Mouse (Mus musculus): ENCODE measurements around the gene Il1rl1. TPM values are rescaled to one million over a fixed set of nuclear protein-coding genes. Genes with fewer than 3 reads are reported as not detected.
A peak's percentile ranks its signal among the peaks of the same experiment; 100 is the strongest.

Il1rl1 gene
- polyA plus RNA-seq, 1 experiment from 2014 or later = 0.39 TPM

DNA sequence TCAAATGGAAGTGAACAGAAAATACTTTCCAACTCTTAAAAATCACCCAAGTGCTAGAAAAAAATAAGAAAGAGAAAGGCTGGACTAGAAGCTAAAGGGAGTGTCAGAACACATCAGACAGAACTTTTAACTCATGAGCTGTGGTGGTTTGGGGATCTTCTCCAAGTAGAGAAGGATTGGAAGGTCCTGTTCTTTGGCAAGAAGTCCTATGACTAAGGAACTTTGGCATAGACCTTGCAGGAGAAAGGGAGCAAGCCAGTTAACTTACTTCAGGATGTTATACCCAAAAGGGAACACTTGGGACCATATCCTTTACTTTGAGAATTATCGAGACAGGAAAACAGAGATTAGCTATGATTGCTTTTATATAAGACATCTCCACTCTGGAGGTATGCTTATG, 43.0 kb downstream of the Il1rl1 start:
- no peaks in the 10 kb centered on the region for H3K36me3 ChIP-seq (ENCODE audit: inconsistent target)
- H3K4me3 ChIP-seq (ENCODE audit: inconsistent target) = no peak overlapping the region
- 100% methylated on average over 1 of the region's 1 CpGs for WGBS (ENCODE audit: missing documents)
- no peaks in the 10 kb centered on the region for H3K79me2 ChIP-seq (ENCODE audit: inconsistent target)
- H3K27ac ChIP-seq = no peak overlapping the region

GRCm38 (mm10) chr1:40473640-40474039, 44.3 kb downstream of the Il1rl1 start:
- Histone ChIP-seq H3K27ac (no peak overlapping the region), H3K79me2 (ENCODE audit: inconsistent target) (no peaks in the 10 kb centered on the region), H3K36me3 (ENCODE audit: inconsistent target) (no peaks in the 10 kb centered on the region), H3K4me3 (ENCODE audit: inconsistent target) (no peak overlapping the region)
- WGBS (ENCODE audit: missing documents) = 26% methylated on average over 4 of the region's 4 CpGs

DNA sequence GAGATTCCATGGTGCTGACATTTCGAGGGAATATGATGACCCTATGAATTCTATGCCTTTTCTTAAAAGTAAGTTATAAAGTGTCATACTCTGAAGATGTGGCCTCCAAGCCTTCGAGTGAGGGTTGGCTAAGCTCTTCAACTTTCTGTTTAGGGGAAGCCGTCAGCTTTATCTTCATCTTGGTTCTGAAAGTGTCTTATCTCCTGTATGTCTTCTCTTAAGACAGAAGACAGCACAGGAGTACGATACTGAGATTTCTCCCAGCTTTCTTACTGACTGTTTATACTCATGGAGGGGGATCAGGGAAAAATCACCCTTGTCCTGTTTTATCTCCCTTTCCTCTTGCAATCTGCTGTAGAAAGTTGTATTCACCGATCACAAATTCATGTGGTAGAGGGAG, 45.0 kb downstream of the Il1rl1 start:
- Histone ChIP-seq H3K27ac (no peak overlapping the region), H3K79me2 (ENCODE audit: inconsistent target) (no peaks in the 10 kb centered on the region), H3K36me3 (ENCODE audit: inconsistent target) (no peaks in the 10 kb centered on the region), H3K4me3 (ENCODE audit: inconsistent target) (no peak overlapping the region)
- WGBS (ENCODE audit: missing documents) = 94% methylated on average over 5 of the region's 5 CpGs

- Histone ChIP-seq H3K4me3 (ENCODE audit: inconsistent target) (no peak overlapping the region), H3K79me2 (ENCODE audit: inconsistent target) (no peaks in the 10 kb centered on the region), H3K27ac (peak overlapping the region; percentile 62), H3K36me3 (ENCODE audit: inconsistent target) (no peaks in the 10 kb centered on the region)
- WGBS (ENCODE audit: missing documents) = 0% methylated on average over 3 of the region's 3 CpGs
These were observed 46.3 kb downstream of the Il1rl1 start for GRCm38 (mm10) chr1:40475697-40476096.

DNA sequence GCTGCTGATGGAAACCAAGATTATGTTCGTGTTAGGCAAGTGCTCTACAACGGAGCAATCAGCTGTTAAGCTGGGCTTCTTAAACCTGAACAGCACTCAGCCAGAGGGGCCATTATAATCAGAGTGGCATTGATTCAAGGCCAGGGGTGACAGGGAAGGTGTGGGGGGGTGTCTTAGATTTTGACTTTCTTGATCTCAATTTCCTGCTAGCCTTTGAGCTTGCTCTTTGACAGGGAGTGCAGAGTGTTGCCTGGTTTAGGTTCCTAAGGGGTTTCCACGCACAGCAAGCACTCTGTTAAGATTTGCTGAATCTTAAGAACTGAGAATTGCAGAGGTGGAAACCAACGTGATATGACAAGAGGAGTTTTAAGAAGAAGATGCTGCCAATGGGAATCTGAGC, 47.4 kb downstream of the Il1rl1 start:
- 70% methylated on average over 4 of the region's 4 CpGs for WGBS (ENCODE audit: missing documents)
- no peaks in the 10 kb centered on the region for H3K79me2 ChIP-seq (ENCODE audit: inconsistent target)

DNA sequence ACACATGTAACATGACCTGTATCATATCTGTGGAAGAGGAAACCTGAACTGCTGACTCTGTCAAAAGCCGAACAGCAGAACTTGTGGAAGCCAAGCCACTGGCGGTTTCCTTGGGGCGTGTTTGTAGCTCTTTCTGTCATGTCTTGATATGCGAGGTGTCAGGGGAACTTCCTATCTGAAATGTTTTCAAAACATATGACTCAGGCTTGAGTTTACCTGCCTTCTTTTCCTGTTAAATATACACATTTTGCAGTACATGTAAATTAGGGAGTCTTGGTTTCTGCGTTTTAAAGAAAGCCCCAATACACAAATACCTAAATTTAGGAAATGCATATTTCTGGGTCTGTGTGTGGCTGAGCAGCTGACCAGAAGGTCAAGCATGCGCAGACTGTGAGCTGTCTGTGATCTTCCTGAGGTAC, 50.1 kb downstream of the Il1rl1 start:
- Histone ChIP-seq H3K79me2 (ENCODE audit: inconsistent target) (no peaks in the 10 kb centered on the region), H3K4me3 (ENCODE audit: inconsistent target) (no peak overlapping the region), H3K36me3 (ENCODE audit: inconsistent target) (no peaks in the 10 kb centered on the region), H3K27ac (peak overlapping the region; percentile 4; the same call in 1 of the 2 replicates)
- WGBS (ENCODE audit: missing documents) = 20% methylated on average over 6 of the region's 6 CpGs

More for the DNA sequence above, 47.4 kb downstream of the Il1rl1 start:
- no peak overlapping the region for H3K4me3 ChIP-seq (ENCODE audit: inconsistent target)
- 0 out of 2 replicates have a peak overlapping the region, but pooled peaks have one; percentile 62 for H3K27ac ChIP-seq
- no peaks in the 10 kb centered on the region for H3K36me3 ChIP-seq (ENCODE audit: inconsistent target)

- Histone ChIP-seq H3K4me3 (ENCODE audit: inconsistent target) (no peak overlapping the region), H3K79me2 (ENCODE audit: inconsistent target) (no peaks in the 10 kb centered on the region), H3K36me3 (ENCODE audit: inconsistent target) (no peaks in the 10 kb centered on the region), H3K27ac (no peak overlapping the region)
- WGBS (ENCODE audit: missing documents) = 74% methylated on average over 4 of the region's 4 CpGs
These were observed 65.2 kb downstream of the Il1rl1 start for GRCm38 (mm10) chr1:40494594-40494993.

GRCm38 (mm10) chr1:40499708-40500107, 70.3 kb downstream of the Il1rl1 start:
- 82% methylated on average over 1 of the region's 1 CpGs for WGBS (ENCODE audit: missing documents)

DNA sequence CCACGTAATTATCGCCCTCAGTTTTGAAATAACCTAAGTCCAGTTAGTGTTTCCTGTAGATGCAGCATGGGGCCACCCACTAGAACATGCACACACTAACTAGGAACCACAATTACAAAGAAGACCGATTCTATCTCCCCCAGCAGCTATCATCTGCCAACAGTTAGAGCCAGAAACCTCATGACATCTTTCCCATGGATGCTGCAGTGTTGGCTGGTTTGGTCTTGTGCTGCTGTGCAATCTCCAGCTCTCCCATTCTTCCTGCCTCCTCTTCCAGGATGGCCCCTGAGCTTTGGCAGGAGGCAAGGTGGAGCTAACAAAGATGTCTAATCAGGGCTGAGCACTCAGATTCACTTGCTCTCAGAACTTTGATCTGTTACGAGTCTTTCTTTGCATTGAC, 71.8 kb downstream of the Il1rl1 start:
- no peaks in the 10 kb centered on the region for H3K79me2 ChIP-seq (ENCODE audit: inconsistent target)
- no peaks in the 10 kb centered on the region for H3K36me3 ChIP-seq (ENCODE audit: inconsistent target)
- H3K27ac ChIP-seq = no peak overlapping the region
- no peak overlapping the region for H3K4me3 ChIP-seq (ENCODE audit: inconsistent target)
- WGBS (ENCODE audit: missing documents) = 49% methylated on average over 4 of the region's 4 CpGs

More at GRCm38 (mm10) chr1:40499708-40500107, 70.3 kb downstream of the Il1rl1 start:
- Histone ChIP-seq H3K4me3 (ENCODE audit: inconsistent target) (no peak overlapping the region), H3K36me3 (ENCODE audit: inconsistent target) (no peaks in the 10 kb centered on the region), H3K27ac (no peak overlapping the region), H3K79me2 (ENCODE audit: inconsistent target) (no peaks in the 10 kb centered on the region)

DNA sequence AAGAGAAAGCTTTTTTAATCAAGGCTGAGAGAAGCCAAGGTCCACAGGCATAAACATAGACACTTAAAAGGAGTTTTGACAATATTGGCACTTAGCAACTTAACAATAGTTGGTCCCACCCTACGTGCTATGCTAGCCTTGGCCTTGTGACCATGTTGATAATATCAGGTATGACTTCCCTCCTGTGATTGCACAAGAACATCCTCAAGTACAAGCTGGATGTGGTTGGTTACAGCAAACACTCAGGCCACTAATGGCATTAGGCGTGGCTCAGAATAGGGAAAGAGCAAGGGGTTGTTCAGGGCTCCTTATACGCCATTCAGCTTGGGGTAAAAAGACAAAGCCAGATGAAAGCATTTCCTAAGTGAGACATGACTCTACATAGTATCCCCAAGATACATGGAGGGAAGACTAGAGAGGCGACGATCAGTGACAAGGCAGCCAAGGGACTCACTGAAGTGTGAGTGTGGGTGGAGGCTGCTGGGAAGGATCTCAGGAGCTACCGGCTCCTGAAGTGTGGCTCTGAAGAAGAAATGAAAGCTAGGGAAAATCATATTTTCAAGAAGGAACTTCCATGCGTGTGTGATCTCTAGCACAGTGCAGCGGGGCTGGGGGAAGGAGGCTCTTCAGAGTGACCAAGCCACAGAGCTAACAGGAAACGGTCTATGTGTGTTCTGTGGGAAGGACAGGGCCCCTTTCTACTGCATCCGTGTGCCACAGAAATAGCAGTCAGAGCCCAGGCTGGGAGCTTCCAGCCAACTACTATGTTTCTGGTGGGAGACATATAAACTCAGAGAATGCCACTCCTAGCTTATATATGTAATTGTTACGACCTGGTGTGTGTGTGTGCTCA, 72.4 kb downstream of the Il1rl1 start:
- Histone ChIP-seq H3K79me2 (ENCODE audit: inconsistent target) (no peaks in the 10 kb centered on the region), H3K36me3 (ENCODE audit: inconsistent target) (no peaks in the 10 kb centered on the region), H3K27ac (peak overlapping the region; percentile 47), H3K4me3 (ENCODE audit: inconsistent target) (no peak overlapping the region)
- 22% methylated on average over 11 of the region's 11 CpGs for WGBS (ENCODE audit: missing documents)

- H3K27ac ChIP-seq = no peak overlapping the region
- H3K36me3 ChIP-seq (ENCODE audit: inconsistent target) = no peaks in the 10 kb centered on the region
- H3K79me2 ChIP-seq (ENCODE audit: inconsistent target) = no peaks in the 10 kb centered on the region
- 30% methylated on average over 5 of the region's 5 CpGs for WGBS (ENCODE audit: missing documents)
- no peak overlapping the region for H3K4me3 ChIP-seq (ENCODE audit: inconsistent target)
These were observed 75.2 kb downstream of the Il1rl1 start for GRCm38 (mm10) chr1:40504548-40504947.

Other genes starting within 250 kb of the Il1rl1 start
- gene Il1r1, start 204.5 kb upstream of the Il1rl1 start, polyA plus RNA-seq (2018) = 0.05 to 0.27 TPM (median 0.13 TPM) in 3 replicates
- 2.2 to 2.9 TPM (median 2.9 TPM) in 3 replicates for gene Il1rl2, start 105.0 kb upstream of the Il1rl1 start, polyA plus RNA-seq (2018)
- 0.04 to 0.10 TPM in 2 of 3 replicates, not detected in the other for gene Il18r1, start 36.0 kb downstream of the Il1rl1 start, polyA plus RNA-seq (2018)
- 0.28 to 1.1 TPM (median 0.87 TPM) in 3 replicates for gene Il18rap, start 85.8 kb downstream of the Il1rl1 start, polyA plus RNA-seq (2018)
- 0.04 to 0.11 TPM (median 0.06 TPM) in 3 replicates for gene Slc9a4, start 150.5 kb downstream of the Il1rl1 start, polyA plus RNA-seq (2018)

Measured in macrophage (primary cell).